Mouse (Mus musculus) ovary, adult 18-20 months (tissue): Measurements from ENCODE around the gene Nlk.
"Not testable (repeated sequence)": the region's sequence is repeated elsewhere in the genome, so short reads cannot be mapped to it uniquely, and the experiment has no call there.

Experiments
- DNase-seq: peaks from one replicate; pipeline ENCODE4 v3.0.0; 2022; ENCODE audit warnings: low spot score, mixed read lengths

Gene Nlk

DNA sequence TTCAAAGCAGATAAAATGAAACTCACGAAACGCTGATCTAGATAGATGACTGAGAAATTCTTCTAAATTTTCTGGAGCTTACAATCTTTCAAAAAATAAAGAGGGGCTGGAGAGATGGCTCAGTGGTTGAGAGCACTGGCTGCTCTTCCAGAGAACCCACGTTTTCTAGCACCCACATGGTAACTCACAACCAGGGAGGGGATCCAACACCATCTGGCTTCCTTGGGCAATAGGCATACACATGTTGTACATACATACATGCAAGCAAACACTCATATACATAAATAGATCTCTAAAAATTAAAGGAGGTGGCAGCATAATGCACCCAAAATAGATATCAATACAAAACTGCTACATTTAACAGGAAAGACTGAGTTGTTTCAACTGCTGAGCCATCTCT, 16.1 kb downstream of the Nlk start:
- DNase-seq = no peak

DNA sequence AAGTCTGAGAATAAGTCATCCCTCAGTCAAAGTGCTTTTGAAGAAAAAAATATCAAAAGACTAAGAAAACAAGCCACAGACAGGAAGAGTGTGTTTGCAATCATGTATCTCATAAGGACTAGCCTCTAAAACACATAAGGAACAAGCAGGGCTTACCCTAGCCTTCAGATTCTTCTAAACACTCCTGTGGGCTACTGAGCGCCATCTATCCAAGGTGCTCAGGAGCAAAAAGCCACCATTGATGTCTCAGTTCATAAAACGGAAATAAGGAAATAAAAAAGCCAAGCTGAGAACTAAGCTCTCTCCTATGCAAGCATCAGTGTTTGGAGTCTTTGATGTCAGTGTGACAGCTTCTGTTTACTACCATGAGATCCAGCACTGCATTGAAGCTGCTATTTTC, 18.4 kb downstream of the Nlk start:
- DNase-seq = no peak

DNA sequence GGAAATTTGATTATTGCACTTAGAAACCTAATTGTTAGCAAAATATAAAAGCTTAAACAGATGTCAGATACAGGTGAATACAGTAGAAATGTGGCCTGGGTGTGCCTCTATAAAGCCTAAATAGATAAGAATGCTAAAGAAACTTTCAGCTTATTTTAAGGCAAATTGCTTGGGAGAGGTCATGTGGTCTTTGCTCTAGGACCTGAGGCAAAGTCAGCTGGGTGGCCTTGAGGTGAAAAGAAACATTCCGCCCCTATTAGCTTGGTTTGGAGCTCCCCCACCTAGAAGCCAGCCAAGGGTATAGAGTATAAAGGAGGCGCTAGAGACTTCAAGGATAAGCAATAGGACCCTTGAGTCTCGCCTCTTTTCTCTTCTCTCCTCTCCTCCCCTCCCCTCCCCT, 28.5 kb downstream of the Nlk start:
- DNase-seq = no peak

DNA sequence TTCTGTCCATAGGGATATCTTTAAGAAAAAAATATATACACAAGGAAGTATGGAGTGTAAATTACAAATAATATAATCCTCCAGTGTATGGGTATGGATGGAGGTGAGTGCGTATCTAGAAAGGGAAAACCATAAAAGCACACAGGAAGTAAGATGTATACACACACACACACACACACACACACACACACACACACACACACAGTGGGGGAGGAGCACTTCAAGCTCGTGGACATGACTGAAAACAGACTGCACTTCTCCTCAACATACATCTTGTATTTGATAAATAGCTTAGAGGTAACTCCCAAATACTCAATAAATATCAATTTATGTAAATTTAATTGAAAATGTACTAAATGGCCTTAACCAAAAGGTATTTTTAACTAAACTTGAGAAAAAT, 32.3 kb downstream of the Nlk start:
- DNase-seq = no peak

DNA sequence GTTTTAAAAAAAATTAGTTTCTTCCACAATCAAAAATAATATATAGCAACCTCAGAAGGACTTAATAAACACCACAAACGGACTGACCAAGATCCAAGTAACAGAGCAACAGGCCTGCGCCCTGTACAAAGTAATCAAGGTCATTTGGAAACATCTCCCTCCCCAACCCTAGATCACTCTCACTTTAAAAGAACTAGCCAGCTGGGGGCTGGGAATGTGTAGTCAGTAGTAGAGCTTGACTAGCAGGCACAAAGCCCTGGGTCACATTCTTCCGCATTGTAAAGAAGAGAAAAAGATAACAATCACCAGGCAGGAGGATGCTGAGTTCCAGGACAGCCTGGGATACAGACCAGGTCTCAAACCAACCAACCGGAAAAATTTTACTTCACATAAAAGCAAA, 33.3 kb downstream of the Nlk start:
- DNase-seq = peak; percentile 10

DNA sequence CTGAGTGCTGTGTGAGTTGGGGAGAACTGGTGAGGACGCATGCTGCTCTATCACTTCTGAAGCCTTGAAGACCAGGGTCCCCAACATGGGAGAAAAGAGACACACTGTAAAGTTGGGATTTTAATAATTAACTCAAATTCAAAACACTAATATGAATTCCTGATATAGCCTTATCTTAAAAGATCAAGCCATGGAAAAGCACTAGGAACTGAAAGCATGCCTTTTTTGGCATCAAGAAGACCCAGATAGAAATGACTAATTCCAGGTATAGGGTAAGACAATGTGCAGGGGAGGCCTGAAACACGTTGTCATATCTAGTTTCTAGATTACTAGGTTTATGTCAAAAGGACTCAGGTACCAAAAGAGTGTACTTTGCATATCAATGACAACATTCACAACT, 48.0 kb downstream of the Nlk start:
- no peak for DNase-seq

DNA sequence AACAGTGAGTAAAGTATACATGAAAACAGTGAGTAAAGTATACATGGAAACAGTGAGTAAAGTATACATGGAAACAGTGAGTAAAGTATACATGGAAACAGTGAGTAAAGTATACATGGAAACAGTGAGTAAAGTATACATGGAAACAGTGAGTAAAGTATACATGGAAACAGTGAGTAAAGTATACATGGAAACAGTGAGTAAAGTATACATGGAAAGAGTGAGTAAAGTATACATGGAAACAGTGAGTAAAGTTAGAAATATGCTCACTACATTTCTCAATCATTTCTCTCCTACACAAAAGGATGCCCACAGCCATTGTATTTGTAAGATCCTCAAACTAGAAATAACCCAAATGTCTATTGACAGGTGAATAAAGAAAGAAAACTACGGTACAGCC, 48.8 kb downstream of the Nlk start:
- not testable (repeated sequence) for DNase-seq

DNA sequence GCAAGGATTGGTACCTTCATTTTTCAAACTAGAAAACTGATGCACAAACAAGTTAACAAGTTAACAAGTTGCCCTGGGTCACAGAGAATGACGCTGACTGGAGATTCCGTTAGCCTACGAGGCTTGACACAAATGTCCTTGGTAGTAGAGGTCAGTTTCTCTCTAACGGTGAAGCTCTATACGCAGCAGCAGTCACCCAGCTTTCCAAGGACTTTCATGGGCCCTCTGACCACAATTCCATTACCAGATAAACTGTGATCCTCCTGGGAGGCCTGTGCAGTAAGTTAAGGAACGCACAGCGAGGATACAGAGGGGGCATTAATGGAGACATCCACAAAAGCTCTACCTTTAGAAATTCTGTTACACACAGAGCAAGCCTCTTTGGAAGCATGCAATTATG, 53.4 kb downstream of the Nlk start:
- peak; percentile 18 for DNase-seq

DNA sequence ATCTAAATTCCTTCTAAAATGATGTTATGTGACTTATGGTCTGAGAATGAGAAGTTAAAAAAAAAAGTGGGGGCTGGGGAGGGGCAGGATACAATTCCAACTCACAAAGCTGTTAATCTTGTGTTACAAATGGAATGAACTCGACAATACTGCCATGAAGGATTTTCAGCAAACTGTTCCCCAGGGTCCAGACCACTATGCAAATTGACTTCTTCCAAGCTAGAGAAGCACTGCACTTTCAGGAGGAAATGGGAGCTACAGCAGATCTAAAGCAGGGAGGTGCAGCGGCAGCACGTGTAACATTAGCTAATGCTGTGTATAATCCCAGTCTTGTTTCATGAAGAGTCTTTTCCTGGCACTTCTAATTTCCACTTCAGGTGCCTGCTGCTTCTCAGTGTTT, 55.0 kb downstream of the Nlk start:
- no peak for DNase-seq

DNA sequence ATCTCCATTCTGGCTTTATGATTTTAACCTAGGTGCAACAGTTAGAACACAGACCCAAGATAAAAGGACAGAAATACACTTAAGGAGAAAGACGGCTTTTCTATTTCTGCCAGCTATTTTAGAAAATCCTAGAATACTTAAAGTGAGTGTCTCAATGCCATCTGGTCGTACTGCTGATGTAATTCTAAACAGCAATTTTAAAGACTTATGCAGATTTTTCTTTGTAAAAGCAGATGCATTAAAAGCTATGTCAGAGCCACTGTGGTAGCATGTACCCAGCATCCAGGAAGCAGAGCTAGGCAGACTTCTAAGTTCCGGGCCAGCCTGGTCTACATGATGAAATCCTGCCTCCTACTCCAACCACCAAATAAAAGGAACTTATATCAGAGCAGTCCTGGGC, 56.1 kb downstream of the Nlk start:
- no peak for DNase-seq

DNA sequence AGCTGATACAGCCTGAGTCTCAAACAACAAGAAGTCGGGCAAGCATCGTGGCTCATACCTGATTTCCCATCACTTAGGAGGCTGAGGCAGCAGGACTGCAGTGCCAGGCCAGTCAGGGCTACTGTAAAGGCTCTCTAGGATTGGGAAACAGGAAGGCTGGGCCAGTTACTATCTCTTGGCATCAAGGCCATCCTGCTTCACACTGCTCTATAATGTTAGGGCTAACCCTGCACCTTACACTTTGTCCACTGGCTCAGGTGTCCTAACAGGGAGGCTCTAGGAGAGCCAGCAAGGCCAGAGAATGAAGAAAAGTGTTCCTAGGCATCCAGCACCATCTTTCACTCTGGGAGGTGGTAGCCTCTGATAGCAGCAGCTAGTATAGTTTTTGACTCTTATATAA, 64.4 kb downstream of the Nlk start:
- DNase-seq = no peak

DNA sequence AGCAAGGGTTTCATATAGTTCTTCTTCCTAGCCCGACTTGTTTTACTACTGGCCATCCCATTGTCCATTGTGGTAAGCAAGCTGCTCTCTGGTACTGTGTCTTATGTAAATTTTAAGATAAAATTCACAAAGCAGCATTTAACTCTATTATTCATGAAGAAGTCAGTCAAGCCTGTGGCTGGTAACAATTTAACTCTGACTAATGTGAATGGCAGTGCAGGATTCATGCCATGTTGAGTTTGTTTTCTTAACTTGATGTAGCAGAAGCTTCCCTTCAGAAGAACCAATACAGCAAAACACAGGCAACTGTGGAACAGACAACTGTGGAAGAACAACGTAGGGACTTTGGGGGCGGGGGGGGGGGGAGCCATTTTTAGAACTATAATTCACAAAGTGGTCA, 68.3 kb downstream of the Nlk start:
- no peak for DNase-seq

DNA sequence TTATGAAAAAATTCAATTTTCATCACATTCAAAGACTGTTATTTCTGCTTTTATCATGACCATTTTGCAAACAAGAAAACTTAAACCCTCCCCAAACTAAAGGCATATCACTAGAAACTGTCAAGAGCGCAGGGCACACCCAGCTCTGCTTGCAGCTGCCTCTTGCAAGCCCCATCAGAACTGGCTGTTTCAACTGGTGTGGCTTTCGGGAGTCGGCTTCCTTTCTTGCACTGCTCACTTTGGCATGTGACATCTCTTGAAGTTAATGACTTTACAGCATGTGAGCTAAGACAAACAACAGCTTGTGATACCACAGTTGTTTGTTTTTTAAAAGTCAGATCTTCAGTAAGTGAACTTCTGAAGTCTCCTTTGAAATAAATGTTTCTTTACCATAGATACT, 72.8 kb downstream of the Nlk start:
- no peak for DNase-seq

DNA sequence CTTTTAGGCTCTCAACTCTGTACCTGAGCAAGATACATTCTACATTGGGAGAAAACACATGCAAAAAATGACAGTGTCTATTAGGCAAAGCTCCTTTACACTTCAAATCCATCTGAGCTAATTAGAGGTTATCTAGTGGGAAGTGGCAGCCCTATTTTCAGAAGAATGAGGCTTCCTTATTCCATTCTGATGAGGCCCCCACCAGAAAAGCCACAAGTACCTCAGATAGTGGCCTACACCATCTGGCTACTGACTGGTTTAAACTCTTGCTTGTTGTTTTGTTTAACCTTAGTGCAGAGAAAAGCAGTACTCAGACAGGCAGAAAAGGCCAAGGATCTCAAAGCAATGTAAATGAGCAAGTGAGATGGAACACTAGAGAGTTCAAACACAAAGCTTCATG, 75.2 kb downstream of the Nlk start:
- no peak for DNase-seq

DNA sequence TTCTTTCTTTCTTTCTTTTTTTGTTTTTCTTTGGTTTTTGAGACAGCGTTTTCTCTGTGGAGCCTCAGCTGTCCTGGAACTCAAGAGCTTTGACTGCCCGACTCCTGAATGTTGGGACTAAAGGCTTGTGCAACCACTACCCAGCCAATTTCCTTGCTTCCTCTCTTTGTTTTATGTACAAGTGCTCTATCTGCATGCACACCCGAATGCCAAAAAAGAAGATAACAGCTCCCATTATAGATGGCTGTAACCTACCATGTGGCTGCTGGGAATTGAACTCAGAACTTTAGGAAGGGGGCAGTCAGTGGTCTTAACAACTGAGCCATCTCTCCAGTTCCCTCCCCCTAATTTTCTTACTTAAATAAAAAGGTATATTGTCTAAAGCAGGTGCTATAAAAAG, 77.0 kb downstream of the Nlk start:
- DNase-seq = no peak

DNA sequence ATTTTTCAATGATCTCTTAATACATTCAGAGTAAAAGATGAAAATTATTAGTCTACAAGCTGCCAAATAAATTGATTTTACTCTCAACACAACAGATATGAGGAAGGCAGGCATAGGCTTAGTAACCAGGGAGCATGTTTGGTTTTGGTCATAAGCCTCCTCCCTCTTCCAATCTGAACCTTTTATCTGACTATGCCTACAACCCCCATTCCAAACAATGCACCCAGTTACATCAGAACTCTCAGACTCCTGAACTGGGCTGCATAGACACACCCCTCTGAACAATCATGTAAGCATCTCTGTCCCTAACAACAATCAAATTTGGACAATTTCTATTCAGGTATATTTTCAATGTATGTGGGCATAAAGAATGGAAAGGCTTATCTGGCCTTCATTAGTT, 85.9 kb downstream of the Nlk start:
- no peak for DNase-seq

DNA sequence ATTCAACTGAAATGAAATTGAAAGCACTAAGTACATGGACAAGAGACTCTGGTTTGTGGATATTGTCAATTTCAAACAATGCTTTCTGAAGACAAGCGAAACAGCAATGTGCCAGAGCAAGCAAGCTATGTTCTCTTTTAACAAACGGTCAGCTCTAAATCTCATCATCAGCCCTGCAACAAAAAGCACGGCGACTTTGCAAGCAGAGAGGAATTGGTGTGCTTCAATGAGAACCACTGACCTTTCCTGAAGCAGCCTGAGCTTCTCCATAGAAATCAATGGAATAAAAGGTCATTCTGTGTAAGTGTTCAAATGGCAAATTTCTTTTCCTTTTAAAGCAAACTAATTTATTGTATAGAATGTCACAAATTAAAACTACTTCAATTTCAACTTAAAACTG, 87.5 kb downstream of the Nlk start:
- DNase-seq = no peak

DNA sequence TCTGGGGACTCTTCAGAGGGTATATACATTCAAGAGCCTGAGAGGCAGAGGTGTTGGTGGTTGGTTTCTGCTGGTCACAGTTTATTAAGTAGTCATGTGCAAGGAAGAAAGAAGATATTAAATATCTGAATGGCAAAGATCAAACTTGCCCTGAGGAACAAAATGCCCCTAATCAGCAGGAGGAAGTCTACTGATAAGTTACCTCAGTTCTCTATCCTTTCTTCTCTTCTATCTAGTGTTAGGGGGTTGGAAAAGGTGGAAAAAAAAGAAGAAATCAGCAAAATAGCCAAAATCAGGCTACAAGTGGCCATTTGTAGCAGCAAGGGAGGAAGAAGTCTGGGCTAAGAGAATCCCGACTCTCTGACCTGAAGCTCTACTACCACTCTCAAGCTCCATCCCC, 92.3 kb downstream of the Nlk start:
- no peak for DNase-seq

DNA sequence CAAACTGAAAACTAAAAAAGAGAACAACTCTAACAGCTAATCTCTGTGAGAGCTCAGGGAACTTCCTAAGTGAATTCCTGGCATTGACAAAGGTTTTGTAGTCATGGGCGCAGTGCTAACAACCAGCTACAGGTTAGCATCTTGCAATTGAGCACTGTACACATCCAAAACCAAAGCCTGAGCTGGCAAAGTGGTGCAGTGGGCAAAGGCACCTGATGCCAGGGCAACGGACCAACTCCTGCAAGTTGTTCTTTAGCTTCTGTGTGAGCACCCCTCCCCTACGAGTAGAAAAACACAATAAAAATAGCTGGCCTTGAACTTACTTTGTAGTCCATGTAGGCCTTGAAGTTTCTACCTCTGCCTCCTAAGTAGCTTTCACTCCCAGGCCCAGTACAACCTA, 94.4 kb downstream of the Nlk start:
- peak; percentile 7 for DNase-seq

DNA sequence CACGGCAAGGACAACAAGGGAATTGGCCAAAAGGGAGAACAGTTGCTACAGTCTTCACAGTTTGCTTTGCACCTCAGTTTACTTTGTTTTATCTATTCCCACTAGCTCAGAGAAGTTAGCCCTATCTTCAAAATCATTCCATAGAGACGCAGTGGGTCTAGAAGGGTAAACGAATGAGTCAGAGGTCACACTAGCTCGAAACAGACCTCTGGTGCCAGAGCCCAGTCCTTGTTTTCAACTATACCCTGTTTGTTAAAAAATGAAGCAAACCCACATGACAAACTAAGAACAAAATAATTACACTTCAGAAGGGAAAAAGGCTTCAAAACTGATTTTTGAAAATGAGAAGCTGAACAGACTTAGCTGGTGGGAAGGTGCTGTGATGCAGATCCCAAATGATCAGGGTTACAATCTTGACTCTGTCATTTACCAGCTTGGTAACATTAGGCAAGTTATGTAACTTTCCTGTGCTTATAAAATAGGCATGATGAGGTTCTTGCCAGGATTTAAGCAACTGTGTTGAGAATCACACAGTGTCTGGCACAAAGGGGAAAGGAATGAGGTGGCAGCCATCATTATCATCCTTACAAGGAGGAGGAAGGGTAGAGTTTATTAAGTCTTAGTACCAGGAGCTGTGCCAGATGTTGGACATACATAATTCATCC, 96.1 kb downstream of the Nlk start:
- DNase-seq = no peak

DNA sequence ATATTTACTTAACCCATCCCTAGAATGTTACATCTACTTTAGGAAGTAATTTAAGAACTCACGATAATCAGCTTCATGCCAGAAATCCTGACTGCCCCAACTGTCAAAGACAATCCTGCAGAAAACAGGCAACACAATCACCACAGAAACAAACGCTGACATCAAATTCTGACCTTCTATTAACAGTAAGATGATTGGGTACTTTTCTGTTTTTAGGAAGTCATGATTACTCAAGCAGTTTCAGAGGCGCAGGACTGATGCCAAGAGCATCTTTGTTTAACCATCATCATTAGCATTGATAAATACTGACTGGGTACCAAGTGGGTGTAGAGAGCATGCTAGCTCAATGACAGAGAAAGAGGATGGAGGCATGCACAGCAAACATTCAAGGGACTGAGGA, 96.7 kb downstream of the Nlk start:
- DNase-seq = no peak

DNA sequence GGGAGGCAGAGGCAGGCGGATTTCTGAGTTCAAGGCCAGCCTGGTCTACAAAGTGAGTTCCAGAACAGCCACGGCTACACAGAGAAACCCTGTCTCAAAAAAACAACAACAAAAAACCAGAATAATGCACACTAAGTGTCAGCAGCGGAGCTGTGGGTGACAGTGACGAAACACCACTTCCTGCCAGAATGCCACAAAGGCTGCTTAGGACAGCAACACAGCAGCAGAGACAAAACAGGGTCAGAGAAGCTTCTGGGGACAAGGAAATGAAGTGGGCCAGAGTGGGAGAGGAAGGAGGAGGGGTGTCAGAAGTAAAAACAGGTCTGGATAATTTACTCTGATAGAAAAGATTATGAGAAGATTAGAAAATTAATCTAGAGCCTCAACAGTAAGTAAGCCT, 97.1 kb downstream of the Nlk start:
- no peak for DNase-seq

DNA sequence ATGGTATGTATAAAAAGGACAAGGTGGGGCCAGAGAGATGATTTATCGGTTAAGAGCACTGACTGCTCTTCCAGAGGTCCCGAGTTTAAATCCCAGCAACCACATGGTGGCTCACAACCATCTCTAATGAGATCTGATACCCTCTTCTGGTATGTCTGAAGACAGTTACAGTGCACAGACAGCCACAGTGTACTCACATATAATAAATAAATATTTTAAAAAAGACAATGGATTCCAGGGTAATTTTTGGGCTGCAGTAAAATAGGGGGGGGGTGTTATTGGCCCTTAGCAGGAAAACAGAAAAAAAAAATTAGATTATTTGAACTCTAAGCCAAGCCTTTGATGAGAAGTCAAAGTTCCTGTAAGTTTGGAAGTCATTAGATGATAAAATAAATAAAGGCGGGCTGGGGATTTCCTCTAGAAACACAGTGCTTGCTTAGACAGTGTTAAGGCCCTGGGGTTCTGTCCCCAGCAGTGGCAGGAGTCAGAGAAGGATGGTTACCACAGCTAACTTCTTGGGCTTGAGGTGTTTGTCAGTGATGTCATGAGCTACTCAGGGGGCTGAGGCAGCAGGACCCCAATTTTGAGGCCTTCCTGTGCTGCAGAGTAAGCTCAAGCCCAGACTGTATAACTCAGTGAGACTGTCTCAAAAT, 98.3 kb downstream of the Nlk start:
- no peak for DNase-seq

DNA sequence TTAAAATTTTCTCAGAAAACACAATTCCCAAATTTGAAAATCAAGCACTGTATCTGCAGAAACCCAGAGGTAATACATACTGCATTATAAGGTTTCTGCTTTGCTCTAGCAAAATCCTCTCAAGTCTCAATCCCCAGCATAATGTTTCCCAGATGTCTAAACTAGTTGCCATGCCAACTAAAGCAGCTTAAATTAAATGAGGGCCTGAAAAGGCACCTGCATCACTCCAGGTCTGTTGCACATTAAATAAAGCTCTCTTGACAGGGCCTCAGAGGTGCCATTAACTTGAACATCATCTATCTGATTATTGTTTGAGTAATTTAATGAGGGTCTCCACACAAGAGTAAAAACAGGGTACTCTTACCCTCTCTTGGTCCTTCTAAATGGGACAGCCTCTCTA, 100.4 kb downstream of the Nlk start:
- DNase-seq = no peak
